Mouse (Mus musculus) heart, embryonic 10.5 days (tissue): ENCODE measurements at regions not wholly inside any gene's neighbourhood (a gene's known extent, or its start where the extent isn't known, plus 50 kb on each side); places are given as distances from the start of the nearest gene placed in this dataset.

Experiments
- DNase-seq: peaks from one replicate; pipeline ENCODE4 v3.0.0-alpha.2; 2017; ENCODE audit warnings: low spot score
- H3K27ac ChIP-seq: fragments of 300-500 bp; sonication (generic); 2 replicates; pipeline ENCODE4 v1.5.1; 2016; ENCODE audit warnings: mild to moderate bottlenecking
- H3K27me3 ChIP-seq: fragments of 300-500 bp; sonication (generic); 2 replicates; pipeline ENCODE4 v1.6.1; 2016; ENCODE audit warnings: mild to moderate bottlenecking; ENCODE audit not compliant: poor library complexity, insufficient read depth, severe bottlenecking
- H3K36me3 ChIP-seq: fragments of 300-500 bp; sonication (generic); 2 replicates; pipeline ENCODE4 v1.6.1; 2016; ENCODE audit warnings: mild to moderate bottlenecking, moderate library complexity
- H3K4me1 ChIP-seq: fragments of 300-500 bp; sonication (generic); 2 replicates; pipeline ENCODE4 v1.6.1; 2016; ENCODE audit warnings: mild to moderate bottlenecking
- H3K4me3 ChIP-seq: fragments of 300-500 bp; sonication (generic); 2 replicates; pipeline ENCODE4 v1.5.1; 2016; ENCODE audit warnings: mild to moderate bottlenecking, moderate library complexity
- H3K9me3 ChIP-seq: fragments of 300-500 bp; sonication (generic); 2 replicates; pipeline ENCODE4 v1.6.1; 2016; ENCODE audit warnings: mild to moderate bottlenecking, moderate library complexity
- WGBS: fragments of 180-500 bp; shearing (Covaris S2); methylation state at CpG from one replicate; pipeline ENCODE4 v1.1.7; 2016; 5-methylcytosine and 5-hydroxymethylcytosine counted together

DNA sequence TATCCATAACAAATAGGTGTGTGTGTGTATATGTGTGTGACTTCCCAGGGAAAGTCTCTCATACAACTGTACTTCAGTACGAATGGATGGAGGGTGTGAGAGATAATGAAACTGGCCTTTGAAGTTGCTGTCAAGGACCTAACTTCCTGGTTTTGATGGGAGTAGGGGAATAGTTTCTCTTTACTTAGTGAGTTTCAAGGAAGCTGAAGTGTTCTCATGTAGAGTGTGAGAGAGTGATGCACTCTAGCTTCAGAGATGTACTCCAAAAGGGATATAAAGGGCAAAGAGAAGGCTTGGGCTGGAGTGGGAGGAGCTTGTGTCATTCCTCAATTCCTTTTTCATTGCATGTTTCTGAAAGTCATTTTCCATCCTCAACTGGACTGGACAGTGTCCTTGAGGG, 206.2 kb upstream of the Impg1 start:
- no peak overlapping the region for H3K4me3 ChIP-seq
- no peaks in the 10 kb centered on the region for H3K9me3 ChIP-seq
- no peaks in the 10 kb centered on the region for H3K4me1 ChIP-seq
- H3K27me3 ChIP-seq = no peaks in the 10 kb centered on the region
- WGBS = 72% methylated on average over 1 of the region's 1 CpGs
- no peaks in the 10 kb centered on the region for H3K36me3 ChIP-seq
- H3K27ac ChIP-seq = no peak overlapping the region
- DNase-seq = no peak

- Histone ChIP-seq H3K36me3 (no peaks in the 10 kb centered on the region), H3K4me1 (no peaks in the 10 kb centered on the region), H3K9me3 (no peaks in the 10 kb centered on the region), H3K4me3 (no peak overlapping the region), H3K27ac (no peak overlapping the region), H3K27me3 (no peaks in the 10 kb centered on the region)
- WGBS = 71% methylated on average over 5 of the region's 5 CpGs
- no peak for DNase-seq
Measured at GRCm38 (mm10) chr9:80668575-80669248, 203.4 kb upstream of the Impg1 start.

GRCm38 (mm10) chr9:80658755-80659154, 193.5 kb upstream of the Impg1 start:
- H3K4me3 ChIP-seq = no peak overlapping the region
- 68% methylated on average over 1 of the region's 1 CpGs for WGBS

GRCm38 (mm10) chr9:80615114-80615513, 149.8 kb upstream of the Impg1 start:
- Histone ChIP-seq H3K27me3 (no peaks in the 10 kb centered on the region), H3K27ac (no peak overlapping the region), H3K4me3 (no peak overlapping the region), H3K4me1 (no peaks in the 10 kb centered on the region), H3K36me3 (no peaks in the 10 kb centered on the region), H3K9me3 (no peaks in the 10 kb centered on the region)
- 84% methylated on average over 3 of the region's 3 CpGs for WGBS
- DNase-seq = no peak

More at GRCm38 (mm10) chr9:80658755-80659154, 193.5 kb upstream of the Impg1 start:
- no peak for DNase-seq
- H3K4me1 ChIP-seq = no peaks in the 10 kb centered on the region
- H3K27ac ChIP-seq = no peak overlapping the region
- H3K36me3 ChIP-seq = no peaks in the 10 kb centered on the region
- no peaks in the 10 kb centered on the region for H3K27me3 ChIP-seq
- H3K9me3 ChIP-seq = no peaks in the 10 kb centered on the region

DNA sequence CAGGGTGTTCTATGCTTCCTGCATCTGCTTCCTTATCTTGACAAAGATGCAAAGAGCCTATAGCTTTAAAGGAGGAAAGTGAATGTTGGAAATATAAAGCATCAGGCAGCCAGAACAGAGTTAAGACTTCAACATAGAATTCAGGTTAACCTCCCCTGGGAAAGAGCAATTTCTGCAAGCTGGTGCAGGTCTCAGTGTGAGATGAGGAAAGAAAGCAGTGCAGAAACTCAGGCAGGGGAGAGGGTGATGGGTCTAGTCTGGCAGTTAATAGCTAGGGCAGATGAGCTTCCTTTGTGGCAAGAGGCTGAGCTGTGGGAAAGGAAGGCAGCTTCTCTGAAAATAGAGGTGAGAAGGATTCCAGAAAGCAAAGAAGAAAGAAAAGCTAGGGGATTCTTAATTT, 134.7 kb upstream of the Impg1 start:
- Histone ChIP-seq H3K4me3 (no peak overlapping the region), H3K27me3 (no peaks in the 10 kb centered on the region), H3K9me3 (no peaks in the 10 kb centered on the region), H3K36me3 (no peaks in the 10 kb centered on the region), H3K27ac (no peak overlapping the region), H3K4me1 (no peaks in the 10 kb centered on the region)
- no peak for DNase-seq

GRCm38 (mm10) chr9:80565388-80566024, 100.2 kb upstream of the Impg1 start:
- Histone ChIP-seq H3K4me3 (no peak overlapping the region), H3K9me3 (no peaks in the 10 kb centered on the region), H3K4me1 (no peaks in the 10 kb centered on the region), H3K27me3 (no peaks in the 10 kb centered on the region), H3K36me3 (no peaks in the 10 kb centered on the region), H3K27ac (no peak overlapping the region)
- 75% methylated on average over 4 of the region's 4 CpGs for WGBS
- no peak for DNase-seq

DNA sequence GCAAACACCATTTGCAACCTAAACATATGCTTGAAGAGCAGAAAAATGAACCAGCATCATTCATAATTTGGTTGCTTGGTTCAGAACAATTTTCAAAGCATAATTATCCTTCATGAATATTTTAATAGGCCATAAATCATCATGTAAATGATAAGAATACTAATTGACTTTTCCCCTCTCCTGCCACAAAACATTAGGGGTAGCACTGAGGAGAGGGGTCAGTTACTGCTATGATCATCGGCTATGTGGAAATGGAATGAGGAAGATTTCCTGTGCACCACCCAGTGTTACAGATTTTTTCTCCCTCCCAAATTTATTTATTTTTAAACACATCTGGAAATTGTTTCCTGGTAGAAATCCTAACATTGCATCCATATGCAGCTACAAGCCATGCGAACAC, 98.4 kb upstream of the Impg1 start:
- H3K9me3 ChIP-seq = no peaks in the 10 kb centered on the region
- H3K4me3 ChIP-seq = no peak overlapping the region
- H3K4me1 ChIP-seq = no peaks in the 10 kb centered on the region
- no peak for DNase-seq
- H3K27ac ChIP-seq = no peak overlapping the region
- H3K36me3 ChIP-seq = no peaks in the 10 kb centered on the region
- 91% methylated on average over 2 of the region's 2 CpGs for WGBS
- no peaks in the 10 kb centered on the region for H3K27me3 ChIP-seq

DNA sequence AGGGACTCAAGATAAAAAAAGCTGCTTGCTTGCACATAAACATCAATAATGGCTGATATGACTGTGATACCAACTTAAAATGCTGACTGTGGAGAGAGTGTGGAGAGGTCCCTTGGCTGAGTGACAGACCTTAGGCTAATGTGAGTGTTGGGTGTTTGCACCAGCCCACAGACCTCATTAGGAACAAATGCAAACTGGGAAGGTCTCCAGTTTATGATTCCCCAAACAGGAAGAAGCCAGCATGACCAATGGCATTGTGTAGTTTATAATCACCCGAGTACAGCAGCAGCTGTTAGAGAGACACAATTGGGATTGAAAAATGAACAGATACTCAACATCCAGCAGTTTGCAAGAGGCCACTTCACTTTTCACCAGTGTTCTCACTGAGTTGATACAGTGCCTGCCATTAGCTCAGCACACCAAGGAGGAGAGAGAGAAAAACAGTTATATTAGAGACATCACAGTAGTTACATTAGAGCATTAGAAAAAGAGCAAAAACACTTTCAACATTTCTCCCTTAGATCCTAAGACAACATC, 90.3 kb upstream of the Impg1 start:
- no peak overlapping the region for H3K27ac ChIP-seq
- no peak overlapping the region for H3K4me3 ChIP-seq
- 54% methylated on average over 1 of the region's 1 CpGs for WGBS
- no peaks in the 10 kb centered on the region for H3K4me1 ChIP-seq
- H3K9me3 ChIP-seq = no peaks in the 10 kb centered on the region
- no peak for DNase-seq
- H3K27me3 ChIP-seq = no peaks in the 10 kb centered on the region
- H3K36me3 ChIP-seq = no peaks in the 10 kb centered on the region
